Mouse (Mus musculus) cortical plate, adult 2 months (tissue): Measurements from ENCODE around the gene Ncam1.

Source experiments
- CTCF ChIP-seq: fragments of 200-500 bp; IDR thresholded peaks from 2 replicates; pipeline ENCODE4 v1.5.1; 2011; ENCODE audit warnings: mild to moderate bottlenecking, control low read depth, low read length; ENCODE audit not compliant: insufficient read depth; ENCODE audit errors: extremely low read depth
- POLR2A ChIP-seq: fragments of 200-500 bp; IDR thresholded peaks from 2 replicates; pipeline ENCODE4 v1.6.1; 2011; ENCODE audit warnings: mild to moderate bottlenecking, low read length, control low read depth; ENCODE audit not compliant: insufficient read depth; ENCODE audit errors: extremely low read depth

DNA sequence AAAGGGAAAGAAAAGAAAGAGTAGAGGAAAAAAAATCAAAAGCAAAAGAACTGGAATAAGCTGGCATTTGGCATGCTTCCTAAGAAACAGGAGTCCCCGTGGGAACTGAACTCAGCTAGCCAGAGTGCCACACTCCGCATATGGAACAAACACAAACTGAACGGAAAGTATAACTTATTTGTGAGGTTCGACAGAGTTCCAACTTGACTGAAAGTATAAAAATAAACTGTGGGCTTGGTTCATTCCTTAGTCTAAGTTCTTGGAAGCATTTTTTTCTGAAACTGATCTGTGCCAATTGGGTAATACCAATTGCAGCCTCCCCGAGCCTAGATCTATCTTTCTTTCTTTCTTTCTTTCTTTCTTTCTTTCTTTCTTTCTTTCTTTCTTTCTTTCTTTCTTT lies 294.1 kb downstream of the Ncam1 start:
- no peak for TF ChIP-seq CTCF
- no peak for TF ChIP-seq POLR2A
